Mouse (Mus musculus) midbrain, embryonic 16.5 days (tissue): ENCODE measurements around the gene Tmem43. TPM values are rescaled to one million over a fixed set of nuclear protein-coding genes. Genes with fewer than 3 reads are reported as not detected.
A peak's percentile ranks its signal among the peaks of the same experiment; 100 is the strongest.

Experiments
- ATAC-seq: fragments of 200-750 bp; cut with Nextera tagmentation; 2 replicates; pipeline ENCODE4 v1.8.0; 2017; ENCODE audit warnings: moderate TSS enrichment
- H3K27ac ChIP-seq: fragments of 300-500 bp; sonication (generic); 2 replicates; pipeline ENCODE4 v1.5.1; 2014; ENCODE audit warnings: mild to moderate bottlenecking, low read length, mixed read lengths
- H3K27me3 ChIP-seq: fragments of 300-500 bp; sonication (generic); 2 replicates; pipeline ENCODE4 v1.6.1; 2014; ENCODE audit warnings: low read depth, low read length, mixed read lengths; ENCODE audit not compliant: control insufficient read depth, insufficient read depth
- H3K36me3 ChIP-seq: fragments of 300-500 bp; sonication (generic); 2 replicates; pipeline ENCODE4 v1.6.1; 2014; ENCODE audit warnings: mild to moderate bottlenecking, low read length, moderate library complexity, mixed read lengths; ENCODE audit not compliant: control insufficient read depth, insufficient read depth
- H3K4me1 ChIP-seq: fragments of 300-500 bp; sonication (generic); 2 replicates; pipeline ENCODE4 v1.6.1; 2014; ENCODE audit warnings: mild to moderate bottlenecking, low read length, mixed read lengths; ENCODE audit not compliant: control insufficient read depth, insufficient read depth
- H3K4me2 ChIP-seq: fragments of 300-500 bp; sonication (generic); 2 replicates; pipeline ENCODE4 v1.6.1; 2014; ENCODE audit warnings: mild to moderate bottlenecking, low read length, mixed read lengths
- H3K4me3 ChIP-seq: fragments of 300-500 bp; sonication (generic); 2 replicates; pipeline ENCODE4 v1.5.1; 2014; ENCODE audit warnings: low read depth, mild to moderate bottlenecking, low read length, moderate library complexity, mixed read lengths
- H3K9ac ChIP-seq: fragments of 300-500 bp; sonication (generic); 2 replicates; pipeline ENCODE4 v1.6.1; 2014; ENCODE audit warnings: low read depth, low read length, mixed read lengths
- H3K9me3 ChIP-seq: fragments of 300-500 bp; sonication (generic); replicated peaks from 2 replicates; pipeline ENCODE4 v1.6.1; 2014; ENCODE audit warnings: mild to moderate bottlenecking, low read length, mixed read lengths; ENCODE audit not compliant: control insufficient read depth, poor library complexity, severe bottlenecking
- WGBS: fragments of 180-500 bp; shearing (Covaris S2); extraction: QIAGEN DNeasy Blood & Tissue Kit; methylation state at CpG from one replicate; pipeline ENCODE4 v1.1.7; 2014; 5-methylcytosine and 5-hydroxymethylcytosine counted together
- polyA plus RNA-seq: library from polyadenylated mRNA; unstranded; fragments of >200 nt; fragmentation: Nextera tagmentation; extraction: Ambion mirVana; gene quantifications from 2 replicates; pipeline ENCODE4 v1.2.1, GENCODE M21; 2015

Gene Tmem43
- 57.0 and 61.7 TPM in 2 replicates for polyA plus RNA-seq

GRCm38 (mm10) chr6:91472868-91473804, at the start of gene Tmem43, which contains the start of gene Chchd4:
TSS of gene Tmem43 (plus strand) at chr6:91473703.
TSS of gene Chchd4 (minus strand) at chr6:91473546.
- Histone ChIP-seq H3K4me1 (peaks cover 24% of the 10 kb centered on the region), H3K27ac (peak within 1 kb of the TSS; percentile 77), H3K4me3 (peak within 1 kb of the TSS; percentile 74), H3K36me3 (peaks cover 9% of the 10 kb centered on the region), H3K27me3 (no peaks in the 10 kb centered on the region), H3K9me3 (no peaks in the 10 kb centered on the region), H3K4me2 (peak within 1 kb of the TSS; percentile 92), H3K9ac (peak within 1 kb of the TSS; percentile 86)
- WGBS, result under 1% methylated on average over 74 of the region's 74 CpGs
- peak; percentile 97 for ATAC-seq

GRCm38 (mm10) chr6:91424151-91424550, 49.4 kb upstream of the Tmem43 start:
- H3K9ac ChIP-seq, result no peak overlapping the region
- no peak overlapping the region for H3K4me3 ChIP-seq
- WGBS, result 49% methylated on average over 4 of the region's 4 CpGs
- H3K4me1 ChIP-seq, result no peaks in the 10 kb centered on the region
- H3K4me2 ChIP-seq, result no peak overlapping the region
- no peaks in the 10 kb centered on the region for H3K36me3 ChIP-seq
- no peak overlapping the region for H3K27ac ChIP-seq
- ATAC-seq, result no peak
- H3K27me3 ChIP-seq, result no peaks in the 10 kb centered on the region
- no peaks in the 10 kb centered on the region for H3K9me3 ChIP-seq

- H3K27ac ChIP-seq, result peak overlapping the region; percentile 61
- no peaks in the 10 kb centered on the region; the same call in 1 of the 2 replicates for H3K27me3 ChIP-seq
- H3K36me3 ChIP-seq, result no peaks in the 10 kb centered on the region
- peaks cover 6% of the 10 kb centered on the region for H3K4me1 ChIP-seq
- no peaks in the 10 kb centered on the region for H3K9me3 ChIP-seq
- ATAC-seq, result peak; percentile 96
- WGBS, result 2% methylated on average over 30 of the region's 30 CpGs
- peak overlapping the region; percentile 50 for H3K4me3 ChIP-seq
- peak overlapping the region; percentile 78 for H3K9ac ChIP-seq
- peak overlapping the region; percentile 97 for H3K4me2 ChIP-seq
Measured at GRCm38 (mm10) chr6:91440474-91441144, 32.9 kb upstream of the Tmem43 start.

GRCm38 (mm10) chr6:91441145-91441662, 32.3 kb upstream of the Tmem43 start:
- H3K27me3 ChIP-seq, result no peaks in the 10 kb centered on the region; the same call in 1 of the 2 replicates
- WGBS, result 4% methylated on average over 19 of the region's 19 CpGs
- peak overlapping the region; percentile 93 for H3K4me2 ChIP-seq
- peak overlapping the region; percentile 61 for H3K27ac ChIP-seq
- peak overlapping the region; percentile 50 for H3K4me3 ChIP-seq
- peak overlapping the region; percentile 71 for H3K9ac ChIP-seq
- ATAC-seq, result peak; percentile 61
- peaks cover 6% of the 10 kb centered on the region for H3K4me1 ChIP-seq
- no peaks in the 10 kb centered on the region for H3K36me3 ChIP-seq
- H3K9me3 ChIP-seq, result no peaks in the 10 kb centered on the region

- H3K4me2 ChIP-seq, result no peak overlapping the region
- WGBS, result 73% methylated on average over 3 of the region's 3 CpGs
- no peaks in the 10 kb centered on the region for H3K36me3 ChIP-seq
- no peaks in the 10 kb centered on the region for H3K27me3 ChIP-seq
- H3K4me1 ChIP-seq, result peaks cover 6% of the 10 kb centered on the region
- no peak overlapping the region for H3K9ac ChIP-seq
- H3K27ac ChIP-seq, result no peak overlapping the region
- no peaks in the 10 kb centered on the region for H3K9me3 ChIP-seq
- no peak overlapping the region for H3K4me3 ChIP-seq
- ATAC-seq, result no peak
Measured at GRCm38 (mm10) chr6:91445316-91445715, 28.2 kb upstream of the Tmem43 start.

GRCm38 (mm10) chr6:91449472-91450225, 23.9 kb upstream of the Tmem43 start:
- H3K9me3 ChIP-seq, result no peaks in the 10 kb centered on the region
- H3K27me3 ChIP-seq, result no peaks in the 10 kb centered on the region
- no peak overlapping the region for H3K4me3 ChIP-seq
- no peak overlapping the region for H3K9ac ChIP-seq
- no peak overlapping the region for H3K4me2 ChIP-seq
- no peak for ATAC-seq
- 56% methylated on average over 3 of the region's 3 CpGs for WGBS
- no peaks in the 10 kb centered on the region for H3K36me3 ChIP-seq
- H3K27ac ChIP-seq, result no peak overlapping the region
- no peaks in the 10 kb centered on the region for H3K4me1 ChIP-seq

GRCm38 (mm10) chr6:91452056-91452455, 21.4 kb upstream of the Tmem43 start:
- Histone ChIP-seq H3K9ac (no peak overlapping the region), H3K4me3 (no peak overlapping the region), H3K27me3 (no peaks in the 10 kb centered on the region), H3K9me3 (no peaks in the 10 kb centered on the region), H3K4me1 (no peaks in the 10 kb centered on the region), H3K27ac (no peak overlapping the region), H3K4me2 (no peak overlapping the region), H3K36me3 (no peaks in the 10 kb centered on the region)
- 65% methylated on average over 1 of the region's 1 CpGs for WGBS
- ATAC-seq, result no peak

GRCm38 (mm10) chr6:91454546-91454945, 19.0 kb upstream of the Tmem43 start:
- Histone ChIP-seq H3K4me3 (no peak overlapping the region), H3K9me3 (no peaks in the 10 kb centered on the region), H3K9ac (no peak overlapping the region), H3K4me1 (no peaks in the 10 kb centered on the region), H3K36me3 (no peaks in the 10 kb centered on the region), H3K27me3 (no peaks in the 10 kb centered on the region), H3K27ac (no peak overlapping the region), H3K4me2 (no peak overlapping the region)
- 69% methylated on average over 5 of the region's 5 CpGs for WGBS
- no peak for ATAC-seq
